Mouse (Mus musculus) spleen, postnatal 14 days (tissue): ENCODE data around the gene Dld.
A peak's percentile ranks its signal among the peaks of the same experiment; 100 is the strongest.

Experiments
- DNase-seq, 2 experiments: peaks; one replicate each; pipeline ENCODE4 v3.0.0; 2021 to 2022; ENCODE audit warnings: low spot score in 2 of 2

Gene Dld

GRCm38 (mm10) chr12:31350944-31351928 is at the start of gene Dld:
TSS of gene Dld (minus strand) at chr12:31351453.
- DNase-seq, result peak; percentile 89 to 94

GRCm38 (mm10) chr12:31400821-31401220 is 49.6 kb upstream of the Dld start:
- DNase-seq, result no peak

GRCm38 (mm10) chr12:31397709-31398108 is 46.5 kb upstream of the Dld start:
- no peak for DNase-seq

GRCm38 (mm10) chr12:31395895-31396294 is 44.6 kb upstream of the Dld start:
- no peak for DNase-seq

DNA sequence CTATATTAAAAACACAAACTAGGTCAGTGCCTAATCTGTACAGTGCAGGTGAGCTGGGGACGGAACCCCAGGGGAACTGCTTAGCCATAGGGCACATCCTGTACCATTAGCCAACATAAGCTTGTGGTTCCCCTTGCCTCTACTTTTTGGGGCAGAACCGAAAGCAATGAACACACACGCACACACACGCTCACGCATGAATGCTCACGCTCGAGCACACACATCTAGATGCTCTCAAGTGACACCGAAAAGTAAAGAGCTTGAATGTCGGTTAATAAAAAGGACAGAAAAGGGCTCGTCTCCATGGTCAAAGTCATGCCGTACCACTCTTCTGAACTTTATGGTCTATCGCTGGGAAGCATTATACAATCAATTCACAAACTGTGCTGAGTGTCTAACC is 40.4 kb upstream of the Dld start:
- no peak for DNase-seq

DNA sequence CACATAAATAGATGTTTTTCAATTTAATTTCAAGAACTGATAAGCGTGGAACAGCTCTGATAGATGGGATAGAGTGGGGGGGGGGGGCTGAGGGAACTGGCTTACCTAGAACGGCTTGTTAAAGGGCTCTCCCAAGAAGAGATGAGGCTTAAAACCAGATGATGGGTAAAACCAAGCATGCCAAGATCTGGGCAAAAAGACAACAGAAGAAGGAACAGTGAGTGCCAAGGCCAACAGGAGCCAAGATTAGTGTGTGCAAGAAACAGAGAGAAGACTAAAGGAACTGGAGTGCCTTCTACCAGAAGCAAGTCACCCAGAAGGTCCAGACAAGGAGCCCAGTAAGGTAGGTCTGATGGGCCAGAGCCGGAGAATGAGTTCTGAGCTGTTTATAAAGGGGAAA is 39.3 kb upstream of the Dld start, which contains the start of gene Slc26a3:
Slc26a3 (plus strand) TSS at position 301 of the 400 bp plus-strand sequence.
- no peak for DNase-seq

DNA sequence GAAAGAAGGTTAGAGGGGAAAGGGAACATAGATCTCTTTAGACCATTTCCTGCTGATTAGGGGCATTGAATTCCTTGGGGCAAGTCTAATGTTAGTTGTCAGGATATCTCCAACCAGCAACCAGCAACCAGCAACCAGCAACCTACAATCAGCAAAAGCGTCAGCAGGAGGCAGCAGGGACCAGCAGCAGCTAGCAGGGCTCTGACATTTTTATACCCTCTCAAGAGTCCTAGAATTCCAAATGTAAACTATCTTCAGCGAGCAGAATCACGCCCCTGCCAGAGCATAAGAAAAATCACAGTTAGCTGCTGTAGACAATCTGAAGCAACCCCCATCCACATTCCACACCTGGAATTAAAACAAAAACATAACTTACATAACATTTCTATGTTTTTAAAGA is 36.0 kb upstream of the Dld start:
- no peak for DNase-seq

DNA sequence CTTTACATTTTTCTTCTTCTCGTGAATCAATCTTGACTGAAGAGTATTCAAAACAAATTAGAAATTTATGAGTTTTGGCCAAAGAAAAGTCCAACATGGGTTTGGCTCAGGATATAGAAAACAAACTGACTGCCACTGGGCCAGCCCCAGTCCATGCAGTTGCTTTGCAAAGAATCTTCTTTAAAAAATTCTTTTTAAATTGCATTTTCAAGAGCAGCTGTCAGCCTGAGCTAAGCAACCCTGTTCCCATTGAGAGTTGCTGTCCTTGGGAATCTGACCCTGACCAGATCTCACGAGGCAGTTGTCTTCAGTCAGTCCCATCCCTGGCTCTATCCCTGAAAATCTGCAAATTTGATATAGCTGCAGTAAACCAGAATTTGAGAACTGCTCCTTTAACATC is 31.2 kb upstream of the Dld start:
- no peak for DNase-seq

GRCm38 (mm10) chr12:31380878-31381277 is 29.6 kb upstream of the Dld start:
- no peak for DNase-seq

- DNase-seq, result no peak
These were observed 26.0 kb upstream of the Dld start for GRCm38 (mm10) chr12:31377241-31377640.

DNA sequence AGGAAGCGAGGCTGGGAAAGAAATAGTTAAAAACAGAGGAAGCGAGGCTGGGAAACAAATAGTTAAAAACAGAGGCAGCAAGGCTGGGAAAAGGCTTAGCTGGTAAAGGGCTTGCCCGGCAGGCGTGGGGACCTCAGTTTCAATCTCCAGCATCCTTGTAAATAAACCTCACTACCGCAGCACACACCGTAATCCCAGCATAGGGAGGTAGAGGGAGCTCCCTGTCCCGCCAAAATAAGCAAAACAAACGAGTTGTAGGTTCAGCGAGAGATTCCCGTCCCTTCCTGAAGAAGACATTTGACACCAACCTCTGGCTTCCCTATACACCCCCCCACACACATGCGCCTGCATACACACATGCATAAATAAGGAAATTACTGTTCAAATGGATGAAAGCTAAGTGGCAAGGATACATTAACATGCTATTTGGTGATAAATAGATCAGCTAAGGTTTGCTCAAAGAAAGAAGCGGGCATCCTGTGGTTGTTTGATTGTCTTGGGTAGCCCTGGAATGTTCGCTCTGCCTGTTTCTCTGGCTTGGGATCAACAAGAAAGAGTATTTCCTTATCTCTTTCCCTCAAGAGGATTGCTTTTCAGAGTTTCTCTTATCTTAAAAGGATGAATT is 25.2 kb upstream of the Dld start:
- no peak for DNase-seq

DNA sequence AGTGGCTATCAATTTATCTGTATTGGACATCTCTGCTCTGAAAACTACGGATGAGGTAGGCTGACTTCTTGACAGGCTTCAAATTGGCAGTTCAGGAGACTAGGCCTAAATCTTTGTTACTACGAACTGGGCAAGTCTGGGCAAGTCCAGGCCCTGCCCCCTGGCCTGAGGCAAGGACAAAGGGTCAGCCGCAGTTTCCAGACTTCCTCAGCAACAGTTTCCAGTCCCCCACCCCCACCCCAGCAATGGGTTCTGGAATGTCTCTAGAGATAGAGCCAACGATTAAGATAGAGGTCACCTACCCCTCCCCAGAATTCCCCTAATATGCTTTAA is 24.0 kb upstream of the Dld start:
- no peak for DNase-seq

DNA sequence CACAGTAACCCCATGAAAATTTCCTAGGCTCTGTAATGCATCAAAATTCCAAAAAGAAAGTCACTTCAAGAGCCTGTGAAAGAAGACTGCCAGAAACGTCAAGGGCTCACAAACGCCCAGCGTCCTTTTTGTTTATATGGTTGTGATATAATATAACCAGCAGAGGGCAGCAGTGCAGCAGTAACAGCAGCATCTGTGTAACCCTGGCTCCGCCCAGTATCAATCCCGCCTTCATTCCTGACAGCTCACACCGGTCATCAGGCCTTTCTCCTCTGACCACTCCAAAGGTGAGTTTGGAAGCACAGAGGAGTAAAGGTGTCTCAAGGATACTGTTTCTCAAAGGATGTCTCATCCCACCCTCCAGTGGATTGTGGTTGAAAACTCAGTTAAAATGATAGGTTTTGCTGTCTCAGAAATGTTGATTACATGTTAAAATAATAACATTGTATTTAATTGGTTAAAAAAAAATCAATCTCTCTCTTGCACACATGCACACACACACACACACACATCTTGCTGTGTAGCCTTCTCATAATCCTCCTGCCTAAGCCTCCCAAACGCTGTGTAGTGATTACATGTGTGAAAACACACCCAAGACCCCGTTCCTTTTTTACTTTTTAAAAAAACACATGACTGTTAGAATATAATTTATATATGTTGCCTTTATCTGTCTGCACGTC is 23.5 kb upstream of the Dld start:
- peak in 1 of 2 experiments; percentile 24 for DNase-seq

GRCm38 (mm10) chr12:31369656-31370055 is 18.4 kb upstream of the Dld start:
- DNase-seq, result no peak

DNA sequence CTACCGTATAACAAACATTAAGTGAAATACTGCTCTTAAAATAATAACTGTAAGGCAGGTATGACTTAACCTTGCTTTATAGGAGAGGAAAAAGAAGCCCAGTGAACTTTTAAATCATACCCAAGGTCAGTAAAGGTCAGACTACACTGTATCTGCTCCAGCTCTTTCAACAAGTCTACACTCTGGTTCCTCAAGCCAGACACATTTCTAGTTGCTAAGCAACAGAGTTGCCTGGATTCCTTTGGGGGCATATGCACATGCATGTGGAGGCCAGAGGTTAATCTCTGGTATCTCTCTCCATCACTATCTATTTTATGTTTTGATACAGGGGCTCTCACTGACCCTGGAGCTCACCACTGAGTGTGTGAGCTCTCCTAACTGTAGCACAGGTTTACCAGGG is 17.9 kb upstream of the Dld start:
- DNase-seq, result no peak

GRCm38 (mm10) chr12:31367721-31368120 is 16.5 kb upstream of the Dld start:
- DNase-seq, result no peak

DNA sequence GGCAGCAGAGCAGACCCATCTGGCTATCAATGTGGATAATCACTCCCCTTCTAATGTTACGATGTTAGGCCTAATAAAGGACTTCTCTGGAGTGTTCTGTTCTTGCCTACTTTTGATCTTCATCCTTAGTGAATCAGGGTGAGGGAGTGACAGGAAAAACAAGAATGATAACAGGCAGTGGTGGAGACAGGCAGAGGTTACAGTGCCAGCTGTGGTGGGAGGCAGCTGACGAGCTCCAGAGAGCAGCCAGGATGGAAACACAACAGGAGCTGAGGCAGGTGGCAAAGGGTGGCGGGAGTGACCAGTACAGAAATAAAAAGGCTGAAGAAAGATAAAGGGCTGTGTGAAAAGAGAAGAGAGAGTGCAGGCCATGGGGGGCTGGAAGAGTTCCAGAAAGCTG is 15.2 kb upstream of the Dld start:
- no peak for DNase-seq

- no peak for DNase-seq
These were observed 886 bp downstream of the Dld start for GRCm38 (mm10) chr12:31350191-31350943.

GRCm38 (mm10) chr12:31333261-31333660 is 18.0 kb downstream of the Dld start:
- no peak for DNase-seq

DNA sequence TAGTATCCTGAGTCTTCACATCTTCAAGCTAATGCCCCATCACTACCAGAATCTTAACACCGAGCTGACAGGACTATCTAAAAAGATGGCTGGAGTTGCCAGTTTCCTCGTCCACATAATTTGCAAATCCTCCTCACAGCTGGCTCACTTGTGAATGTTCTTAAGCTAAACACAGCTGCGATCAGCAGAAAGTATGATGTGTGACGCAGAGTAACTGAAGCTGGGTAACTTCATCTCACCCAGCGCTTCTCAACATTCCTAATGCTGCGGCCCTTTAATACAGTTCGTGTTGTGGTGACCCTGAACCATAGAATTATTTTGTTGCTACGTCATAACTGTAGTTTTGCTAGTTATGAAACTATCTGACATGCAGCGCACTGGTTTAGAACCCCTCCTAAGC is 24.1 kb downstream of the Dld start:
- DNase-seq, result no peak

DNA sequence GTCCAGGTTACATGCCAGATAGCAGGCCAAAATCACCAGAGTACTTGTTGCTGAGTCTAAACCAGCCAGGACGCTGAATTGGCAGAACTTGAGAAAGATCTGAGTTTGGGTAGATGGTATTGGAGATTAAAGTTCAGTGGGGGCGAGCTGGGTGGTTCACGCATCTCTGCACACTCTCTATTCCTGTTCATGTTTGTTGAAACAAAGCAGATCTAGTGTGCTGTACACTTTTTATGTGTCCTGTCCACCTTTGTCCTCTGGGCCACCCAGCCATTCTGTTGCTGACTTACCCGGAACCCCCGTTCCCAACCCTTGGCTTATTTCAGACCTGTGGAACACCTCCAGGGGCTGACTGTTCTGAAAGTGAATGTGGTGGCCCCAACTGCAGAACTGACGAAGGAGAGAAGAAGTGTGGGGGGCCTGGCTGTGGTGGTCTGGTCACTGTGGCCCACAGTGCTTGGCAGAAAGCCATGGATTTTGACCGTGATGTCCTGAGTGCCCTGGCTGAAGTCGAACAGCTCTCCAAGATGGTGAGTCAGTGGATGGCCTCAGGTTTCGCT is 28.0 kb downstream of the Dld start:
- DNase-seq, result no peak

GRCm38 (mm10) chr12:31321532-31321931 is 29.7 kb downstream of the Dld start:
- DNase-seq, result no peak
